Mouse (Mus musculus) neural tube, embryonic 11.5 days (tissue): ENCODE data around the gene Cmtm5. TPM values are rescaled to one million over a fixed set of nuclear protein-coding genes. Genes with fewer than 3 reads are reported as not detected.

ENCODE experiments used
- ATAC-seq: fragments of 200-750 bp; cut with Nextera tagmentation; 2 replicates; pipeline ENCODE4 v1.8.0; 2017; ENCODE audit warnings: moderate number of reproducible peaks, mild to moderate bottlenecking, moderate TSS enrichment, moderate library complexity; ENCODE audit not compliant: insufficient read depth, low FRiP score, low TSS enrichment
- DNase-seq: peaks from one replicate; pipeline ENCODE4 v3.0.0-alpha.2; 2015; ENCODE audit warnings: low spot score
- H3K27ac ChIP-seq: fragments of 300-500 bp; sonication (generic); 2 replicates; pipeline ENCODE4 v1.5.1; 2014; ENCODE audit warnings: low read depth, mild to moderate bottlenecking, low read length
- H3K27me3 ChIP-seq: fragments of 300-500 bp; sonication (generic); 2 replicates; pipeline ENCODE4 v1.6.1; 2014; ENCODE audit warnings: mild to moderate bottlenecking, low read length, mixed read lengths; ENCODE audit not compliant: control insufficient read depth, insufficient read depth
- H3K36me3 ChIP-seq: fragments of 300-500 bp; sonication (generic); 2 replicates; pipeline ENCODE4 v1.6.1; 2014; ENCODE audit warnings: mild to moderate bottlenecking, low read length, moderate library complexity, mixed read lengths; ENCODE audit not compliant: control insufficient read depth, insufficient read depth
- H3K4me1 ChIP-seq: fragments of 300-500 bp; sonication (generic); 2 replicates; pipeline ENCODE4 v1.6.1; 2014; ENCODE audit warnings: low read length, mixed read lengths; ENCODE audit not compliant: control insufficient read depth, insufficient read depth
- H3K4me2 ChIP-seq: fragments of 300-500 bp; sonication (generic); 2 replicates; pipeline ENCODE4 v1.6.1; 2014; ENCODE audit warnings: low read depth, mild to moderate bottlenecking, moderate library complexity
- H3K4me3 ChIP-seq: fragments of 300-500 bp; sonication (generic); 2 replicates; pipeline ENCODE4 v1.5.1; 2014; ENCODE audit warnings: low read depth, low read length
- H3K9ac ChIP-seq: fragments of 300-500 bp; sonication (generic); 2 replicates; pipeline ENCODE4 v1.6.1; 2014; ENCODE audit warnings: mild to moderate bottlenecking, low read length
- H3K9me3 ChIP-seq: fragments of 300-500 bp; sonication (generic); 2 replicates; pipeline ENCODE4 v1.6.1; 2016; ENCODE audit warnings: low read length; ENCODE audit not compliant: control insufficient read depth
- WGBS: fragments of 180-500 bp; shearing (Covaris S2); extraction: QIAGEN DNeasy Blood & Tissue Kit; methylation state at CpG from one replicate; pipeline ENCODE4 v1.1.7; 2014; 5-methylcytosine and 5-hydroxymethylcytosine counted together
- polyA plus RNA-seq: library from polyadenylated mRNA; unstranded; fragments of >200 nt; fragmentation: Nextera tagmentation; extraction: Ambion mirVana; gene quantifications from 2 replicates; pipeline ENCODE4 v1.2.1, GENCODE M21; 2014

Gene Cmtm5
- polyA plus RNA-seq, 1 experiment from 2014 or later = 4.5 TPM

GRCm38 (mm10) chr14:54912109-54912850 is 23.8 kb upstream of the Cmtm5 start:
- Histone ChIP-seq H3K27me3 (no peaks in the 10 kb centered on the region), H3K9ac (peak overlapping the region; percentile 92), H3K4me2 (peak overlapping the region; percentile 100), H3K27ac (peak overlapping the region; percentile 54), H3K36me3 (peaks cover 7% of the 10 kb centered on the region; the same call in 1 of the 2 replicates), H3K4me1 (peaks cover 6% of the 10 kb centered on the region), H3K9me3 (no peaks in the 10 kb centered on the region), H3K4me3 (peak overlapping the region; percentile 90)
- DNase-seq (no peak), ATAC-seq (peak; percentile 68)
- 3% methylated on average over 54 of the region's 69 CpGs for WGBS

GRCm38 (mm10) chr14:54912886-54913285 is 23.2 kb upstream of the Cmtm5 start, which contains the start of gene Slc22a17:
Slc22a17 (minus strand) TSS chr14:54913132.
- peaks cover 7% of the 10 kb centered on the region; the same call in 1 of the 2 replicates for H3K36me3 ChIP-seq
- H3K9ac ChIP-seq = peak within 1 kb of the TSS; percentile 92
- under 1% methylated on average over 28 of the region's 28 CpGs for WGBS
- no peaks in the 10 kb centered on the region for H3K9me3 ChIP-seq
- H3K27me3 ChIP-seq = no peaks in the 10 kb centered on the region
- peak; percentile 87 for DNase-seq
- peaks cover 6% of the 10 kb centered on the region for H3K4me1 ChIP-seq
- peak within 1 kb of the TSS; percentile 54 for H3K27ac ChIP-seq
- H3K4me3 ChIP-seq = peak within 1 kb of the TSS; percentile 90
- H3K4me2 ChIP-seq = peak within 1 kb of the TSS; percentile 100
- ATAC-seq = peak; percentile 89

DNA sequence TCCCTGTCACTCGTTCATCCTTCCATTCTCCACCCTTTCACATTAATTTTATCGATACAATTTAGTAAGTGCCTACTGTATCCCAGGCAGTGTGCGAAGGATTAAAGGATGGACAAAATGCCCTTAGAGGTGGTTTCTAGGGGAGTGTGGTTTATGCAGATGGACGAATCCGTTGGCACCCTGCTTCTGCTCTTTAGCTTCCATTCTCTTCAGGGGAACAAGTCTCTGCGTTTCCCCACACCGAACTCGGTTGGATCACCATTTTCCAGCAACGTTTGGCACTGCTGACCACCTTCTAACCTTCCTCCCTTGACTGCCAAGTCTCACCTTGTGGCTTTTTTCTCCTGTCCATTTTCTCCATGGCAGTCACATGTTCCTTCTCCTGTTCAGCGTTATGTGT is 22.7 kb upstream of the Cmtm5 start:
- H3K4me2 ChIP-seq = peak overlapping the region; percentile 100
- no peaks in the 10 kb centered on the region for H3K9me3 ChIP-seq
- peak overlapping the region; percentile 90 for H3K4me3 ChIP-seq
- WGBS = 17% methylated on average over 10 of the region's 10 CpGs
- peaks cover 6% of the 10 kb centered on the region for H3K4me1 ChIP-seq
- peak overlapping the region; percentile 54 for H3K27ac ChIP-seq
- DNase-seq = no peak
- no peaks in the 10 kb centered on the region for H3K27me3 ChIP-seq
- ATAC-seq = no peak
- peak overlapping the region; percentile 92 for H3K9ac ChIP-seq
- peaks cover 7% of the 10 kb centered on the region; the same call in 1 of the 2 replicates for H3K36me3 ChIP-seq

DNA sequence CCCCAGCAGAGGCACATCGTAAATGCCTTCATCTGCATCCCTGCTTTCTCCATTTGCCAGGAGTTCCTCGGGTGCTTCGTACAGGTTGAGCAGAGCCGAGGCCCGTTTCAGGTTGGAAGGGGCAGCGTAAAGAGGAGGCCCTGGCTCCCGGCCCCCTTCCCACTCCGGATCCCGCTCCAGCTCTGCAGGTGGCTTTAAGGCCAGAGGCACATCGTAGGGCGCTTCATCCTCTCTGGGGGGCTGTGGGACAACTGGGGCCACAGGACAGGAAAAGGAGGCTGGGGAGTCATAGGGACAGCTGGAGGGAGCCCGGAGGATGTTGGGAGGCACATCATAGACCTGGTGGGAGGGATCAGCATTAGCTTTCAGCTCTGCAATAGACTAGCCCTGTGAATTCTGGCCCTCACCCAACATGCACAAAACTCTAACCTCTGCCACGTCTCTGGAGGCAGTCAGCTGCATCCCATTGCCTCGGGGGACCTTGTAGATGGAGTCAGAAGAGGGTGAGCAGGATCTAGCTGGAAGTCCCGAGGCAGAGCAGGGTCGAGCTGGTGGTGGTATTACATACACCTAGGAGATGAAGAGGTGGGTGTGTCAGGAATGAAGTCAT is 15.9 kb upstream of the Cmtm5 start:
- Histone ChIP-seq H3K4me3 (no peak overlapping the region), H3K36me3 (peaks cover 23% of the 10 kb centered on the region), H3K27me3 (no peaks in the 10 kb centered on the region), H3K27ac (no peak overlapping the region), H3K4me2 (no peak overlapping the region), H3K4me1 (peaks cover 8% of the 10 kb centered on the region), H3K9me3 (0 out of 2 replicates have a peak, but pooled peaks cover 2% of the 10 kb centered on the region), H3K9ac (no peak overlapping the region)
- no peak for DNase-seq
- 96% methylated on average over 16 of the region's 16 CpGs for WGBS
- no peak for ATAC-seq

DNA sequence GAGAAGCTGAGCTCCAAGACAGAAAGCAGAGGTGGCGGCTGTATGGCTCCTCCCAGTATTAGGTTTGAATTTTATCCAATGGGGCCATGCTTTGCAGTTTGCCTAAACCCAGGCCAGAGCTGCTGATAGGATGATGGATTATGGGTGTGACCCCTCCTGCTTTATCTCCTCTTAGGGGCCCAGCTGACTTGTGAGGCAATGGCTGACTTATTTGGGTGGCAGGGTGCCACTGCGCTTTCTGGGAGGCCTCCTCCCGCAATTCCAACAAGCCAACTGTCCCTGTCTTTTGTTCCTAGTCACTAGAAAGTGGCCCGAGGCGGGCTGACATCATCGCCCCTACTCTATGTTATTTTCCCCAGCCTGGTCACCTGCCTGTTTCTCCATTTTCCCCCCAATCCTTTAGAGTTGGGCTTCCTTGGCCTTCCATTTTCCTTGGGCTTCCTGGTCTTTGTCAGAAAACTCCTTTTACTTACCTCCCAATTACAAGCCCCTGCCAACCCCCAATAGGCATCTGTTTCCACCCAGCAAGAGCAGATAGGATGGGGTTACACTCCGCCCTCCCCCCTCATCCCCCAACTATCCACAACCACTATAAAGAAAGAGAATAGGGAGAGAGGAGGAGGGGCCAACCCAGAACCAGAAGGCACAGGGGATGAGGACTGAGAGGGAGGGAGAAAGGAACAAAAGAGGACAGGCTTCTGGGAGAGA is 11.3 kb upstream of the Cmtm5 start:
- Histone ChIP-seq H3K9me3 (0 out of 2 replicates have a peak, but pooled peaks cover 2% of the 10 kb centered on the region), H3K4me1 (peaks cover 24% of the 10 kb centered on the region), H3K4me2 (peak overlapping the region; percentile 95), H3K27me3 (no peaks in the 10 kb centered on the region), H3K27ac (peak overlapping the region; percentile 96), H3K4me3 (peak overlapping the region; percentile 51), H3K9ac (peak overlapping the region; percentile 95), H3K36me3 (peaks cover 13% of the 10 kb centered on the region)
- peak; percentile 59 for DNase-seq
- peak; percentile 62 for ATAC-seq
- 8% methylated on average over 7 of the region's 7 CpGs for WGBS

GRCm38 (mm10) chr14:54925349-54926342 is 10.4 kb upstream of the Cmtm5 start, which contains the start of gene Efs:
Efs (minus strand) TSS chr14:54926126.
- peak; percentile 59 for ATAC-seq
- Histone ChIP-seq H3K27ac (peak within 1 kb of the TSS; percentile 96), H3K4me3 (peak within 1 kb of the TSS; percentile 51), H3K9ac (peak within 1 kb of the TSS; percentile 95), H3K9me3 (0 out of 2 replicates have a peak, but pooled peaks cover 2% of the 10 kb centered on the region), H3K27me3 (no peaks in the 10 kb centered on the region), H3K4me2 (peak within 1 kb of the TSS; percentile 95), H3K36me3 (peaks cover 7% of the 10 kb centered on the region), H3K4me1 (peaks cover 24% of the 10 kb centered on the region)
- under 1% methylated on average over 50 of the region's 57 CpGs for WGBS
- DNase-seq = peak; percentile 77

DNA sequence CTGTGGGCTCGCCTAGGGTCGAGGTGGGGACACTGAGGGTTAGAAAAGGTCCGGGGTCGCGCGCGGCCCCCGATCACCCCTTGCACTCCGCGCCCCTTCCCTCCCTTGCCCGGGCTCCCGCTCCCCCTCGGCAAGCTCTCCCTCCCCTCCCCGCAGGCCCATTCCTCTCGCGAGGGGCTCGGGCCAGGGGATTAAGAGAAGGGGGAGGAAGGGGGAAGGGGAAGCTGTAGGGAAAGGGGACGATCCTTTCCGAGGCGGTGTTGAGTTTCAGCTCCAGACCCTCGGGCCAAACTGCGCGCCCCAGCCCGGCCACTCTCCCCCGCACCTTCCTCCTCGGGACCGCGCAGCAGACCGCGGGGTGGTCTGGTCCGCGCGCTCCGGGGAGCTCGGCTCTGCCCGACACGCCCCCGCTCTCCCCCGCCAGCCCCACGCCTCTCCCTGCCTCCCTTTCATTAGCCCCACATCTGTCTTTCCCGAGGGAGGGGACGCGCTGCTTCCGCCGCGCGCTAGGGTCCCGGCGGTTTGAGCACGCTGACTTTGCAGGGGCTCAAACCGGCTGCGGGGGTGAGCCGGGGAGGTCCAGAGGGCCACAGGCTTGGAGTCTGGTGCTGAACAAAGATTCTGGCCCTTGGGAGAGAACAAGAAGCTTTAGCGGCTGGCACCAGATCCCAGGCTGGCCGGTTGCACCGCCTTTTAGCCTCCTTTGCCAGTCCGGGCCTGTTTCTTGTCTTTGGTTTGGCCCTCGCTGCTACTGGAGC is 9.5 kb upstream of the Cmtm5 start:
- WGBS = 0% methylated on average over 43 of the region's 58 CpGs
- Histone ChIP-seq H3K4me1 (peaks cover 24% of the 10 kb centered on the region), H3K4me2 (peak overlapping the region; percentile 95), H3K9ac (peak overlapping the region; percentile 95), H3K27me3 (no peaks in the 10 kb centered on the region), H3K36me3 (peaks cover 7% of the 10 kb centered on the region), H3K27ac (peak overlapping the region; percentile 96), H3K9me3 (no peaks in the 10 kb centered on the region), H3K4me3 (peak overlapping the region; percentile 51)
- DNase-seq (peak; percentile 86), ATAC-seq (peak; percentile 64)
